Mouse (Mus musculus) small intestine, adult 2 months (tissue): ENCODE measurements around the gene Idh2.

Experiments
- CTCF ChIP-seq: fragments of 200-500 bp; IDR thresholded peaks from 2 replicates; pipeline ENCODE4 v1.5.1; 2012; ENCODE audit warnings: low read depth, mild to moderate bottlenecking, control low read depth, inconsistent platforms, low read length, moderate library complexity, mixed read lengths; ENCODE audit not compliant: insufficient replicate concordance, insufficient read length; ENCODE audit errors: extremely low read depth
- POLR2A ChIP-seq: fragments of 200-500 bp; IDR thresholded peaks from 2 replicates; pipeline ENCODE4 v1.6.1; 2012; ENCODE audit warnings: low read depth, mild to moderate bottlenecking, control low read depth, inconsistent platforms, low read length, moderate library complexity

DNA sequence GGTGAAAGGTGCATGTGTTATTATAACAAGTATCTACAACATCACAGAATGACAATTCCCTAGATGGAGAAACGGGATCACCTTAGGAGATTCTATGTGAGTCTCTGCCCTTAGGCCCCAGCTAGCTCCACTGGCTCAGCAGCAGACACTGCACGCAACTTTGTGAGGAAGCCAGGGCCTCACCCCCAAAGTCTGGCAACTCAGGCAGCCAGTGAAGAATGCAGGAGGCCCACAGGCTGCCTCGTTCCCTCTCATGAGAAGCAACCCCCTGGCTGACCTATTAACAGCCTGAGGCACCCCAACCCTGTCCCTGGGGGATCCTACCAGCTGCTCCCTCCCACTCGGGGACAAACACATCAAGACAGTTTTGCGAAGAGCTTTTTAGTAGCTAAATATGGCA, 20.7 kb downstream of the Idh2 start:
- TF ChIP-seq CTCF (no peak), POLR2A (no peak)
